Mouse (Mus musculus): Measurements from ENCODE around the gene Slc44a2.
"Not testable (repeated sequence)": the region's sequence is repeated elsewhere in the genome, so short reads cannot be mapped to it uniquely, and the experiment has no call there.

The Slc44a2 gene

GRCm38 (mm10) chr9:21320619-21321512 is at the start of gene Slc44a2:
Slc44a2 (plus strand) TSS chr9:21320698.
- peak; percentile 59 to 83 for DNase-seq (ENCODE audit: low spot score in 2 of 2)

- no peak for DNase-seq (ENCODE audit: low spot score in 2 of 2)
Measured at GRCm38 (mm10) chr9:21272391-21272790, 48.1 kb upstream of the Slc44a2 start.

GRCm38 (mm10) chr9:21273094-21273493 is 47.4 kb upstream of the Slc44a2 start:
- no peak for DNase-seq (ENCODE audit: low spot score in 2 of 2)

GRCm38 (mm10) chr9:21273520-21274228 is 46.8 kb upstream of the Slc44a2 start:
- no peak for DNase-seq (ENCODE audit: low spot score in 2 of 2)

- DNase-seq (ENCODE audit: low spot score in 2 of 2), result no peak
Measured at GRCm38 (mm10) chr9:21274336-21274735, 46.2 kb upstream of the Slc44a2 start.

- no peak for DNase-seq (ENCODE audit: low spot score in 2 of 2)
Measured at GRCm38 (mm10) chr9:21275013-21275710, 45.3 kb upstream of the Slc44a2 start.

- no peak for DNase-seq (ENCODE audit: low spot score in 2 of 2)
Measured at GRCm38 (mm10) chr9:21275727-21276126, 44.8 kb upstream of the Slc44a2 start.

- no peak for DNase-seq (ENCODE audit: low spot score in 2 of 2)
Measured at GRCm38 (mm10) chr9:21276307-21276706, 44.2 kb upstream of the Slc44a2 start.

GRCm38 (mm10) chr9:21277776-21278175 is 42.7 kb upstream of the Slc44a2 start:
- no peak for DNase-seq (ENCODE audit: low spot score in 2 of 2)

- DNase-seq (ENCODE audit: low spot score in 2 of 2), result no peak
Measured at GRCm38 (mm10) chr9:21283591-21283990, 36.9 kb upstream of the Slc44a2 start.

GRCm38 (mm10) chr9:21283994-21284393 is 36.5 kb upstream of the Slc44a2 start:
- DNase-seq (ENCODE audit: low spot score in 2 of 2), result no peak

- DNase-seq (ENCODE audit: low spot score in 2 of 2), result no peak
Measured at GRCm38 (mm10) chr9:21286753-21287152, 33.7 kb upstream of the Slc44a2 start.

GRCm38 (mm10) chr9:21287571-21288402 is 32.7 kb upstream of the Slc44a2 start, which contains the start of gene Kri1:
Kri1 (minus strand) TSS chr9:21287969.
- DNase-seq (ENCODE audit: low spot score in 2 of 2), result peak; percentile 92 to 94

GRCm38 (mm10) chr9:21288404-21289336 is 31.8 kb upstream of the Slc44a2 start:
- DNase-seq (ENCODE audit: low spot score in 2 of 2), result no peak

GRCm38 (mm10) chr9:21289337-21289671 is 31.2 kb upstream of the Slc44a2 start:
- DNase-seq (ENCODE audit: low spot score in 2 of 2), result no peak

GRCm38 (mm10) chr9:21290589-21290988 is 29.9 kb upstream of the Slc44a2 start:
- no peak for DNase-seq (ENCODE audit: low spot score in 2 of 2)

- peak; percentile 98 to 100 for DNase-seq (ENCODE audit: low spot score in 2 of 2)
Measured at GRCm38 (mm10) chr9:21291022-21291787, 29.3 kb upstream of the Slc44a2 start, which contains the start of gene Cdkn2d. Cdkn2d (minus strand) TSS chr9:21291407.

- DNase-seq (ENCODE audit: low spot score in 2 of 2), result not testable (repeated sequence)
Measured at GRCm38 (mm10) chr9:21291868-21292267, 28.6 kb upstream of the Slc44a2 start.

- DNase-seq (ENCODE audit: low spot score in 2 of 2), result no peak
Measured at GRCm38 (mm10) chr9:21292271-21292670, 28.2 kb upstream of the Slc44a2 start.

All from cerebellum, postnatal 4 days (tissue).